Mouse (Mus musculus): ENCODE measurements around the gene Olfr328. TPM values are rescaled to one million over a fixed set of nuclear protein-coding genes. Genes with fewer than 3 reads are reported as not detected.
"Not testable (repeated sequence)": the region's sequence is repeated elsewhere in the genome, so short reads cannot be mapped to it uniquely, and the experiment has no call there.

Gene Olfr328
- total and polyA plus RNA-seq, 3 experiments = 0.04 TPM; not detected in 2

GRCm38 (mm10) chr11:58509058-58509457 is 46.4 kb downstream of the Olfr328 start:
- not testable (repeated sequence) for H3K79me2 ChIP-seq (ENCODE audit: control insufficient read depth, insufficient read depth, low read length, poor library complexity); H3K4me1 ChIP-seq (ENCODE audit: control insufficient read depth in 1 of 2, insufficient read depth in 2 of 2, low read length in 2 of 2); H3K27ac ChIP-seq (ENCODE audit: control insufficient read depth, low read depth, low read length); H3K9ac ChIP-seq (ENCODE audit: control insufficient read depth, low read depth, low read length, poor library complexity, severe bottlenecking); H3K36me3 ChIP-seq (ENCODE audit: control insufficient read depth in 1 of 2, insufficient read depth in 2 of 2, low read length in 2 of 2); DNase-seq (ENCODE audit: low read depth, low spot score); H3K9me3 ChIP-seq (replicated peaks; ENCODE audit: insufficient read depth, low read length); H3K4me3 ChIP-seq (ENCODE audit: control insufficient read depth in 1 of 2, insufficient read depth in 1 of 2, low read depth in 2 of 2, low read length in 2 of 2); H3K27me3 ChIP-seq (ENCODE audit: control insufficient read depth in 1 of 2, insufficient read depth in 2 of 2, low read length in 2 of 2)

- not testable (repeated sequence) for H3K27ac ChIP-seq (ENCODE audit: control insufficient read depth, low read depth, low read length); H3K4me1 ChIP-seq (ENCODE audit: control insufficient read depth in 1 of 2, insufficient read depth in 2 of 2, low read length in 2 of 2); H3K4me3 ChIP-seq (ENCODE audit: control insufficient read depth in 1 of 2, insufficient read depth in 1 of 2, low read depth in 2 of 2, low read length in 2 of 2); H3K36me3 ChIP-seq (ENCODE audit: control insufficient read depth in 1 of 2, insufficient read depth in 2 of 2, low read length in 2 of 2); H3K9me3 ChIP-seq (replicated peaks; ENCODE audit: insufficient read depth, low read length); H3K79me2 ChIP-seq (ENCODE audit: control insufficient read depth, insufficient read depth, low read length, poor library complexity); H3K9ac ChIP-seq (ENCODE audit: control insufficient read depth, low read depth, low read length, poor library complexity, severe bottlenecking); DNase-seq (ENCODE audit: low read depth, low spot score)
- H3K27me3 ChIP-seq (ENCODE audit: control insufficient read depth in 1 of 2, insufficient read depth in 2 of 2, low read length in 2 of 2) = peaks cover 4 to 18% of the 10 kb centered on the region in 2 experiments
Measured at GRCm38 (mm10) chr11:58502472-58502871, 53.0 kb downstream of the Olfr328 start, which contains the start of gene Olfr331. Olfr331 (minus strand) TSS chr11:58502572.

Other genes starting within 250 kb of the Olfr328 start
- 16.0 and 25.7 TPM in 2 replicates for gene Zfp692, start 248.6 kb downstream of the Olfr328 start, total RNA-seq (2012; rRNA removed)
- 10 to 100 TPM in 1 of 2 experiments, not detected in 1; 38.0 TPM for gene Zfp692, start 248.6 kb downstream of the Olfr328 start, polyA plus RNA-seq (2012; ENCODE audit: insufficient read depth in 1 of 2, insufficient read length in 2 of 2, low read depth in 1 of 2, low replicate concordance in 2 of 2, missing spikeins in 1 of 2)
- gene Zfp672, start 225.3 kb downstream of the Olfr328 start, total RNA-seq (2012; rRNA removed) = 27.2 and 39.5 TPM in 2 replicates
- 10 to 100 TPM in 1 of 2 experiments, not detected in 1; 22.6 TPM for gene Zfp672, start 225.3 kb downstream of the Olfr328 start, polyA plus RNA-seq (2012; ENCODE audit: insufficient read depth in 1 of 2, insufficient read length in 2 of 2, low read depth in 1 of 2, low replicate concordance in 2 of 2, missing spikeins in 1 of 2)
- 27.3 and 31.7 TPM in 2 replicates for gene Sh3bp5l, start 224.9 kb downstream of the Olfr328 start, total RNA-seq (2012; rRNA removed)
- gene Sh3bp5l, start 224.9 kb downstream of the Olfr328 start, polyA plus RNA-seq (2012; ENCODE audit: insufficient read depth in 1 of 2, insufficient read length in 2 of 2, low read depth in 1 of 2, low replicate concordance in 2 of 2, missing spikeins in 1 of 2) = 10 to 100 TPM in 1 of 2 experiments, not detected in 1; 32.8 TPM
- gene Lypd8, start 176.6 kb downstream of the Olfr328 start, total RNA-seq (2012; rRNA removed) = 0.19 TPM in 1 of 2 replicates, not detected in the other
- under 1 TPM in 1 of 2 experiments, not detected in 1; 0.31 TPM for gene Lypd8, start 176.6 kb downstream of the Olfr328 start, polyA plus RNA-seq (2012; ENCODE audit: insufficient read depth in 1 of 2, insufficient read length in 2 of 2, low read depth in 1 of 2, low replicate concordance in 2 of 2, missing spikeins in 1 of 2)
- not detected in 2 replicates for gene 1810065E05Rik, start 134.5 kb downstream of the Olfr328 start, total RNA-seq (2012; rRNA removed)
- not detected for gene 1810065E05Rik, start 134.5 kb downstream of the Olfr328 start, polyA plus RNA-seq (2012; ENCODE audit: insufficient read depth in 1 of 2, insufficient read length in 2 of 2, low read depth in 1 of 2, low replicate concordance in 2 of 2, missing spikeins in 1 of 2)
- not detected in 2 replicates for gene Gm12253, start 123.1 kb downstream of the Olfr328 start, total RNA-seq (2012; rRNA removed)
- gene Gm12253, start 123.1 kb downstream of the Olfr328 start, polyA plus RNA-seq (2012; ENCODE audit: insufficient read depth in 1 of 2, insufficient read length in 2 of 2, low read depth in 1 of 2, low replicate concordance in 2 of 2, missing spikeins in 1 of 2) = 100 to 1,000 TPM in 1 of 2 experiments, not detected in 1; 109 TPM
- not detected in 2 replicates for gene Lypd9, start 102.7 kb downstream of the Olfr328 start, total RNA-seq (2012; rRNA removed)
- not detected for gene Lypd9, start 102.7 kb downstream of the Olfr328 start, polyA plus RNA-seq (2012; ENCODE audit: insufficient read depth in 1 of 2, insufficient read length in 2 of 2, low read depth in 1 of 2, low replicate concordance in 2 of 2, missing spikeins in 1 of 2)
- not detected in 2 replicates for gene Olfr30, start 93.4 kb downstream of the Olfr328 start, total RNA-seq (2012; rRNA removed)
- gene Olfr30, start 93.4 kb downstream of the Olfr328 start, polyA plus RNA-seq (2012; ENCODE audit: insufficient read depth in 1 of 2, insufficient read length in 2 of 2, low read depth in 1 of 2, low replicate concordance in 2 of 2, missing spikeins in 1 of 2) = not detected
- not detected in 2 replicates for gene Olfr332, start 63.1 kb downstream of the Olfr328 start, total RNA-seq (2012; rRNA removed)
- gene Olfr332, start 63.1 kb downstream of the Olfr328 start, polyA plus RNA-seq (2012; ENCODE audit: insufficient read depth in 1 of 2, insufficient read length in 2 of 2, low read depth in 1 of 2, low replicate concordance in 2 of 2, missing spikeins in 1 of 2) = not detected
- not detected in 2 replicates for gene Olfr331, start 53.1 kb downstream of the Olfr328 start, total RNA-seq (2012; rRNA removed)
- not detected for gene Olfr331, start 53.1 kb downstream of the Olfr328 start, polyA plus RNA-seq (2012; ENCODE audit: insufficient read depth in 1 of 2, insufficient read length in 2 of 2, low read depth in 1 of 2, low replicate concordance in 2 of 2, missing spikeins in 1 of 2)
- not detected in 2 replicates for gene Olfr330, start 20.8 kb downstream of the Olfr328 start, total RNA-seq (2012; rRNA removed)
- gene Olfr330, start 20.8 kb downstream of the Olfr328 start, polyA plus RNA-seq (2012; ENCODE audit: insufficient read depth in 1 of 2, insufficient read length in 2 of 2, low read depth in 1 of 2, low replicate concordance in 2 of 2, missing spikeins in 1 of 2) = not detected
- not detected in 2 replicates for gene Olfr329-ps, start 9.2 kb downstream of the Olfr328 start, total RNA-seq (2012; rRNA removed)
- not detected for gene Olfr329-ps, start 9.2 kb downstream of the Olfr328 start, polyA plus RNA-seq (2012; ENCODE audit: insufficient read depth in 1 of 2, insufficient read length in 2 of 2, low read depth in 1 of 2, low replicate concordance in 2 of 2, missing spikeins in 1 of 2)
- not detected in 2 replicates for gene Olfr224, start 14.9 kb upstream of the Olfr328 start, total RNA-seq (2012; rRNA removed)
- not detected for gene Olfr224, start 14.9 kb upstream of the Olfr328 start, polyA plus RNA-seq (2012; ENCODE audit: insufficient read depth in 1 of 2, insufficient read length in 2 of 2, low read depth in 1 of 2, low replicate concordance in 2 of 2, missing spikeins in 1 of 2)
- not detected in 2 replicates for gene Olfr325, start 22.1 kb upstream of the Olfr328 start, total RNA-seq (2012; rRNA removed)
- not detected for gene Olfr325, start 22.1 kb upstream of the Olfr328 start, polyA plus RNA-seq (2012; ENCODE audit: insufficient read depth in 1 of 2, insufficient read length in 2 of 2, low read depth in 1 of 2, low replicate concordance in 2 of 2, missing spikeins in 1 of 2)
- not detected in 2 replicates for gene Olfr324, start 39.5 kb upstream of the Olfr328 start, total RNA-seq (2012; rRNA removed)
- gene Olfr324, start 39.5 kb upstream of the Olfr328 start, polyA plus RNA-seq (2012; ENCODE audit: insufficient read depth in 1 of 2, insufficient read length in 2 of 2, low read depth in 1 of 2, low replicate concordance in 2 of 2, missing spikeins in 1 of 2) = not detected
- gene 2210407C18Rik, start 60.4 kb upstream of the Olfr328 start, total RNA-seq (2012; rRNA removed) = not detected in 2 replicates
- not detected for gene 2210407C18Rik, start 60.4 kb upstream of the Olfr328 start, polyA plus RNA-seq (2012; ENCODE audit: insufficient read depth in 1 of 2, insufficient read length in 2 of 2, low read depth in 1 of 2, low replicate concordance in 2 of 2, missing spikeins in 1 of 2)
- not detected in 2 replicates for gene Olfr323, start 74.9 kb upstream of the Olfr328 start, total RNA-seq (2012; rRNA removed)
- gene Olfr323, start 74.9 kb upstream of the Olfr328 start, polyA plus RNA-seq (2012; ENCODE audit: insufficient read depth in 1 of 2, insufficient read length in 2 of 2, low read depth in 1 of 2, low replicate concordance in 2 of 2, missing spikeins in 1 of 2) = not detected
- gene Trim58, start 84.8 kb upstream of the Olfr328 start, total RNA-seq (2012; rRNA removed) = 4.0 and 5.7 TPM in 2 replicates
- 10 to 100 TPM in 1 of 2 experiments, not detected in 1; 14.1 TPM for gene Trim58, start 84.8 kb upstream of the Olfr328 start, polyA plus RNA-seq (2012; ENCODE audit: insufficient read depth in 1 of 2, insufficient read length in 2 of 2, low read depth in 1 of 2, low replicate concordance in 2 of 2, missing spikeins in 1 of 2)
- not detected in 2 replicates for gene Olfr322, start 103.1 kb upstream of the Olfr328 start, total RNA-seq (2012; rRNA removed)
- gene Olfr322, start 103.1 kb upstream of the Olfr328 start, polyA plus RNA-seq (2012; ENCODE audit: insufficient read depth in 1 of 2, insufficient read length in 2 of 2, low read depth in 1 of 2, low replicate concordance in 2 of 2, missing spikeins in 1 of 2) = not detected
- not detected in 2 replicates for gene Olfr320, start 125.5 kb upstream of the Olfr328 start, total RNA-seq (2012; rRNA removed)
- not detected for gene Olfr320, start 125.5 kb upstream of the Olfr328 start, polyA plus RNA-seq (2012; ENCODE audit: insufficient read depth in 1 of 2, insufficient read length in 2 of 2, low read depth in 1 of 2, low replicate concordance in 2 of 2, missing spikeins in 1 of 2)
- gene Olfr319, start 143.5 kb upstream of the Olfr328 start, total RNA-seq (2012; rRNA removed) = not detected in 2 replicates
- gene Olfr319, start 143.5 kb upstream of the Olfr328 start, polyA plus RNA-seq (2012; ENCODE audit: insufficient read depth in 1 of 2, insufficient read length in 2 of 2, low read depth in 1 of 2, low replicate concordance in 2 of 2, missing spikeins in 1 of 2) = not detected
- gene Olfr318, start 168.4 kb upstream of the Olfr328 start, total RNA-seq (2012; rRNA removed) = not detected in 2 replicates
- gene Olfr318, start 168.4 kb upstream of the Olfr328 start, polyA plus RNA-seq (2012; ENCODE audit: insufficient read depth in 1 of 2, insufficient read length in 2 of 2, low read depth in 1 of 2, low replicate concordance in 2 of 2, missing spikeins in 1 of 2) = under 1 TPM in 1 of 2 experiments, not detected in 1; 0.06 TPM
- gene Olfr317, start 183.6 kb upstream of the Olfr328 start, total RNA-seq (2012; rRNA removed) = not detected in 2 replicates
- gene Olfr317, start 183.6 kb upstream of the Olfr328 start, polyA plus RNA-seq (2012; ENCODE audit: insufficient read depth in 1 of 2, insufficient read length in 2 of 2, low read depth in 1 of 2, low replicate concordance in 2 of 2, missing spikeins in 1 of 2) = not detected
- gene Olfr316, start 197.1 kb upstream of the Olfr328 start, total RNA-seq (2012; rRNA removed) = not detected in 2 replicates
- not detected for gene Olfr316, start 197.1 kb upstream of the Olfr328 start, polyA plus RNA-seq (2012; ENCODE audit: insufficient read depth in 1 of 2, insufficient read length in 2 of 2, low read depth in 1 of 2, low replicate concordance in 2 of 2, missing spikeins in 1 of 2)
- not detected in 2 replicates for gene Olfr315, start 217.6 kb upstream of the Olfr328 start, total RNA-seq (2012; rRNA removed)
- not detected for gene Olfr315, start 217.6 kb upstream of the Olfr328 start, polyA plus RNA-seq (2012; ENCODE audit: insufficient read depth in 1 of 2, insufficient read length in 2 of 2, low read depth in 1 of 2, low replicate concordance in 2 of 2, missing spikeins in 1 of 2)
- not detected in 2 replicates for gene Olfr314, start 227.3 kb upstream of the Olfr328 start, total RNA-seq (2012; rRNA removed)
- not detected for gene Olfr314, start 227.3 kb upstream of the Olfr328 start, polyA plus RNA-seq (2012; ENCODE audit: insufficient read depth in 1 of 2, insufficient read length in 2 of 2, low read depth in 1 of 2, low replicate concordance in 2 of 2, missing spikeins in 1 of 2)
- gene Fam183b, start 246.3 kb upstream of the Olfr328 start, total RNA-seq (2012; rRNA removed) = not detected in 2 replicates
- gene Fam183b, start 246.3 kb upstream of the Olfr328 start, polyA plus RNA-seq (2012; ENCODE audit: insufficient read depth in 1 of 2, insufficient read length in 2 of 2, low read depth in 1 of 2, low replicate concordance in 2 of 2, missing spikeins in 1 of 2) = not detected